Mouse (Mus musculus) cerebellum, adult 2 months (tissue): ENCODE measurements around the gene Chst8.

Experiments
- CTCF ChIP-seq: fragments of 200-500 bp; IDR thresholded peaks from 2 replicates; pipeline ENCODE4 v1.5.1; 2011; ENCODE audit warnings: low read depth, mild to moderate bottlenecking, control low read depth, low read length, moderate library complexity, borderline replicate concordance; ENCODE audit not compliant: insufficient read depth
- POLR2A ChIP-seq: fragments of 200-500 bp; IDR thresholded peaks from 2 replicates; pipeline ENCODE4 v1.6.1; 2011; ENCODE audit warnings: low read length, control low read depth, borderline replicate concordance; ENCODE audit not compliant: insufficient read depth

- no peak for TF ChIP-seq CTCF
- TF ChIP-seq POLR2A: no peak
Observed at GRCm38 (mm10) chr7:34805691-34806205, 6.8 kb downstream of the Chst8 start.
